Mouse (Mus musculus) kidney, postnatal 10 days (tissue): Measurements from ENCODE around the gene Ano5.

Experiments used
- DNase-seq: peaks from one replicate; pipeline ENCODE4 v3.0.0; 2021; ENCODE audit warnings: mixed read lengths

Gene Ano5

GRCm38 (mm10) chr7:51631171-51631570 is 120.3 kb downstream of the Ano5 start:
- no peak for DNase-seq

GRCm38 (mm10) chr7:51632543-51633229 is 121.9 kb downstream of the Ano5 start:
- DNase-seq = no peak

GRCm38 (mm10) chr7:51633230-51633844 is 122.5 kb downstream of the Ano5 start:
- no peak for DNase-seq
